Mouse (Mus musculus) spleen, adult 18-20 months (tissue): ENCODE results near the gene Slc9a5.

ENCODE experiments used
- DNase-seq, 2 experiments: peaks; one replicate each; pipeline ENCODE4 v3.0.0; 2022; ENCODE audit warnings: mixed read lengths in 2 of 2

The Slc9a5 gene

GRCm38 (mm10) chr8:105355179-105356024 is 6.8 kb downstream of the Slc9a5 start:
- peak; percentile 41 to 46 for DNase-seq

- no peak for DNase-seq
Measured at GRCm38 (mm10) chr8:105356681-105357080, 8.0 kb downstream of the Slc9a5 start.

GRCm38 (mm10) chr8:105359208-105359607 is 10.6 kb downstream of the Slc9a5 start:
- no peak for DNase-seq

- no peak for DNase-seq
Measured at GRCm38 (mm10) chr8:105359646-105360045, 11.0 kb downstream of the Slc9a5 start.

GRCm38 (mm10) chr8:105361751-105362702 is 13.4 kb downstream of the Slc9a5 start:
- no peak for DNase-seq

- no peak for DNase-seq
Measured at GRCm38 (mm10) chr8:105367107-105367506, 18.5 kb downstream of the Slc9a5 start.

- DNase-seq, result no peak
Measured at GRCm38 (mm10) chr8:105372473-105372872, 23.8 kb downstream of the Slc9a5 start.

GRCm38 (mm10) chr8:105373032-105373431 is 24.4 kb downstream of the Slc9a5 start, which contains the start of gene Plekhg4:
Gene Plekhg4 (plus strand): TSS chr8:105373274.
- DNase-seq, result no peak

- peak in 1 of 2 experiments; percentile 10 for DNase-seq
Measured at GRCm38 (mm10) chr8:105374513-105374966, 25.9 kb downstream of the Slc9a5 start.

- no peak for DNase-seq
Measured at GRCm38 (mm10) chr8:105378673-105379072, 30.0 kb downstream of the Slc9a5 start.

GRCm38 (mm10) chr8:105380308-105380707 is 31.7 kb downstream of the Slc9a5 start:
- no peak for DNase-seq

GRCm38 (mm10) chr8:105384070-105384469 is 35.4 kb downstream of the Slc9a5 start:
- DNase-seq, result no peak

- no peak for DNase-seq
Measured at GRCm38 (mm10) chr8:105387151-105387550, 38.5 kb downstream of the Slc9a5 start.

GRCm38 (mm10) chr8:105389096-105389495 is 40.5 kb downstream of the Slc9a5 start:
- DNase-seq, result no peak

GRCm38 (mm10) chr8:105393089-105393787 is 44.6 kb downstream of the Slc9a5 start:
- no peak for DNase-seq

GRCm38 (mm10) chr8:105393915-105394314 is 45.3 kb downstream of the Slc9a5 start:
- no peak for DNase-seq

GRCm38 (mm10) chr8:105397747-105398146 is 49.1 kb downstream of the Slc9a5 start:
- DNase-seq, result peak in 1 of 2 experiments; percentile 17

GRCm38 (mm10) chr8:105400016-105400415 is 51.4 kb downstream of the Slc9a5 start:
- DNase-seq, result no peak

- no peak for DNase-seq
Measured at GRCm38 (mm10) chr8:105403467-105403866, 54.8 kb downstream of the Slc9a5 start.

- DNase-seq, result no peak
Measured at GRCm38 (mm10) chr8:105404496-105404895, 55.9 kb downstream of the Slc9a5 start.

- DNase-seq, result no peak
Measured at GRCm38 (mm10) chr8:105406416-105406815, 57.8 kb downstream of the Slc9a5 start.

- DNase-seq, result no peak
Measured at GRCm38 (mm10) chr8:105408331-105408730, 59.7 kb downstream of the Slc9a5 start.

- no peak for DNase-seq
Measured at GRCm38 (mm10) chr8:105409947-105410346, 61.3 kb downstream of the Slc9a5 start.
